Mouse (Mus musculus): ENCODE data around the gene Pdcd1lg2. TPM values are rescaled to one million over a fixed set of nuclear protein-coding genes. Genes with fewer than 3 reads are reported as not detected.

The Pdcd1lg2 gene
- polyA plus RNA-seq, 1 experiment from 2014 or later: not detected

- 3% methylated on average over 26 of the region's 26 CpGs for WGBS
- no peaks in the 10 kb centered on the region for H3K36me3 ChIP-seq (replicated peaks; ENCODE audit: control insufficient read depth, insufficient read depth, low read depth, low read length)
- peak within 1 kb of the TSS; percentile 79 for H3K4me2 ChIP-seq (ENCODE audit: low read depth, low read length)
- no peaks in the 10 kb centered on the region for H3K27me3 ChIP-seq (ENCODE audit: control insufficient read depth, insufficient read depth, low read length)
- DNase-seq (ENCODE audit: low spot score) (peak; percentile 66), ATAC-seq (replicated peaks; ENCODE audit: insufficient number of reproducible peaks, low FRiP score, low TSS enrichment, low read depth) (0 out of 2 replicates have a peak, but pooled peaks have one; percentile 62)
- peak within 1 kb of the TSS; percentile 34 for H3K4me3 ChIP-seq (ENCODE audit: low read depth, low read length)
- no peaks in the 10 kb centered on the region for H3K9me3 ChIP-seq (replicated peaks; ENCODE audit: control insufficient read depth, low read length)
- H3K27ac ChIP-seq (replicated peaks; ENCODE audit: low read depth, low read length): no peak within 1 kb of the TSS
- peak within 1 kb of the TSS; percentile 43 for H3K9ac ChIP-seq (replicated peaks; ENCODE audit: low read length)
- no peaks in the 10 kb centered on the region for H3K4me1 ChIP-seq (ENCODE audit: control insufficient read depth, insufficient read depth, low read length)
These were observed 43.6 kb upstream of the Pdcd1lg2 start, which contains the start of the genes Plgrkt and Cd274 for GRCm38 (mm10) chr19:29366969-29367622. Gene Plgrkt, minus strand, starts transcription at chr19:29367390. Gene Cd274, plus strand, starts transcription at chr19:29367455.

GRCm38 (mm10) chr19:29368041-29368440 is 42.7 kb upstream of the Pdcd1lg2 start:
- Histone ChIP-seq H3K36me3 (replicated peaks; ENCODE audit: control insufficient read depth, insufficient read depth, low read depth, low read length) (no peaks in the 10 kb centered on the region), H3K27me3 (ENCODE audit: control insufficient read depth, insufficient read depth, low read length) (no peaks in the 10 kb centered on the region), H3K27ac (replicated peaks; ENCODE audit: low read depth, low read length) (no peak overlapping the region), H3K9ac (replicated peaks; ENCODE audit: low read length) (no peak overlapping the region), H3K9me3 (replicated peaks; ENCODE audit: control insufficient read depth, low read length) (no peaks in the 10 kb centered on the region), H3K4me3 (ENCODE audit: low read depth, low read length) (no peak overlapping the region), H3K4me1 (ENCODE audit: control insufficient read depth, insufficient read depth, low read length) (no peaks in the 10 kb centered on the region), H3K4me2 (ENCODE audit: low read depth, low read length) (no peak overlapping the region)
- ATAC-seq (replicated peaks; ENCODE audit: insufficient number of reproducible peaks, low FRiP score, low TSS enrichment, low read depth) (no peak), DNase-seq (ENCODE audit: low spot score) (no peak)
- 81% methylated on average over 2 of the region's 2 CpGs for WGBS

- H3K27ac ChIP-seq (replicated peaks; ENCODE audit: low read depth, low read length): no peak overlapping the region
- DNase-seq (ENCODE audit: low spot score) (no peak), ATAC-seq (replicated peaks; ENCODE audit: insufficient number of reproducible peaks, low FRiP score, low TSS enrichment, low read depth) (no peak)
- H3K4me3 ChIP-seq (ENCODE audit: low read depth, low read length): no peak overlapping the region
- H3K27me3 ChIP-seq (ENCODE audit: control insufficient read depth, insufficient read depth, low read length): no peaks in the 10 kb centered on the region
- no peaks in the 10 kb centered on the region for H3K9me3 ChIP-seq (replicated peaks; ENCODE audit: control insufficient read depth, low read length)
- H3K4me2 ChIP-seq (ENCODE audit: low read depth, low read length): no peak overlapping the region
- no peaks in the 10 kb centered on the region for H3K4me1 ChIP-seq (ENCODE audit: control insufficient read depth, insufficient read depth, low read length)
- no peak overlapping the region for H3K9ac ChIP-seq (replicated peaks; ENCODE audit: low read length)
- no peaks in the 10 kb centered on the region for H3K36me3 ChIP-seq (replicated peaks; ENCODE audit: control insufficient read depth, insufficient read depth, low read depth, low read length)
- 68% methylated on average over 3 of the region's 3 CpGs for WGBS
These were observed 41.9 kb upstream of the Pdcd1lg2 start for GRCm38 (mm10) chr19:29368671-29369309.

- Histone ChIP-seq H3K4me1 (ENCODE audit: control insufficient read depth, insufficient read depth, low read length) (no peaks in the 10 kb centered on the region), H3K27ac (replicated peaks; ENCODE audit: low read depth, low read length) (no peak overlapping the region), H3K9ac (replicated peaks; ENCODE audit: low read length) (no peak overlapping the region), H3K9me3 (replicated peaks; ENCODE audit: control insufficient read depth, low read length) (no peaks in the 10 kb centered on the region), H3K27me3 (ENCODE audit: control insufficient read depth, insufficient read depth, low read length) (no peaks in the 10 kb centered on the region), H3K36me3 (replicated peaks; ENCODE audit: control insufficient read depth, insufficient read depth, low read depth, low read length) (no peaks in the 10 kb centered on the region), H3K4me3 (ENCODE audit: low read depth, low read length) (no peak overlapping the region), H3K4me2 (ENCODE audit: low read depth, low read length) (no peak overlapping the region)
- DNase-seq (ENCODE audit: low spot score) (no peak), ATAC-seq (replicated peaks; ENCODE audit: insufficient number of reproducible peaks, low FRiP score, low TSS enrichment, low read depth) (no peak)
- 66% methylated on average over 12 of the region's 12 CpGs for WGBS
These were observed 40.6 kb upstream of the Pdcd1lg2 start for GRCm38 (mm10) chr19:29370112-29370511.

GRCm38 (mm10) chr19:29370545-29371283 is 40.0 kb upstream of the Pdcd1lg2 start:
- Histone ChIP-seq H3K4me2 (ENCODE audit: low read depth, low read length) (no peak overlapping the region), H3K36me3 (replicated peaks; ENCODE audit: control insufficient read depth, insufficient read depth, low read depth, low read length) (no peaks in the 10 kb centered on the region), H3K9ac (replicated peaks; ENCODE audit: low read length) (no peak overlapping the region), H3K27me3 (ENCODE audit: control insufficient read depth, insufficient read depth, low read length) (no peaks in the 10 kb centered on the region), H3K27ac (replicated peaks; ENCODE audit: low read depth, low read length) (no peak overlapping the region), H3K9me3 (replicated peaks; ENCODE audit: control insufficient read depth, low read length) (no peaks in the 10 kb centered on the region), H3K4me3 (ENCODE audit: low read depth, low read length) (no peak overlapping the region), H3K4me1 (ENCODE audit: control insufficient read depth, insufficient read depth, low read length) (no peaks in the 10 kb centered on the region)
- WGBS: 90% methylated on average over 7 of the region's 7 CpGs
- DNase-seq (ENCODE audit: low spot score) (no peak), ATAC-seq (replicated peaks; ENCODE audit: insufficient number of reproducible peaks, low FRiP score, low TSS enrichment, low read depth) (no peak)

GRCm38 (mm10) chr19:29371284-29372081 is 39.2 kb upstream of the Pdcd1lg2 start:
- H3K4me3 ChIP-seq (ENCODE audit: low read depth, low read length): no peak overlapping the region
- H3K9ac ChIP-seq (replicated peaks; ENCODE audit: low read length): no peak overlapping the region
- no peaks in the 10 kb centered on the region for H3K4me1 ChIP-seq (ENCODE audit: control insufficient read depth, insufficient read depth, low read length)
- H3K27me3 ChIP-seq (ENCODE audit: control insufficient read depth, insufficient read depth, low read length): no peaks in the 10 kb centered on the region
- H3K27ac ChIP-seq (replicated peaks; ENCODE audit: low read depth, low read length): no peak overlapping the region
- 85% methylated on average over 18 of the region's 18 CpGs for WGBS
- H3K4me2 ChIP-seq (ENCODE audit: low read depth, low read length): no peak overlapping the region
- DNase-seq (ENCODE audit: low spot score): no peak
- H3K9me3 ChIP-seq (replicated peaks; ENCODE audit: control insufficient read depth, low read length): no peaks in the 10 kb centered on the region
- H3K36me3 ChIP-seq (replicated peaks; ENCODE audit: control insufficient read depth, insufficient read depth, low read depth, low read length): no peaks in the 10 kb centered on the region
- no peak for ATAC-seq (replicated peaks; ENCODE audit: insufficient number of reproducible peaks, low FRiP score, low TSS enrichment, low read depth)

GRCm38 (mm10) chr19:29372138-29372537 is 38.6 kb upstream of the Pdcd1lg2 start:
- Histone ChIP-seq H3K27ac (replicated peaks; ENCODE audit: low read depth, low read length) (no peak overlapping the region), H3K27me3 (ENCODE audit: control insufficient read depth, insufficient read depth, low read length) (no peaks in the 10 kb centered on the region), H3K9me3 (replicated peaks; ENCODE audit: control insufficient read depth, low read length) (no peaks in the 10 kb centered on the region), H3K4me1 (ENCODE audit: control insufficient read depth, insufficient read depth, low read length) (no peaks in the 10 kb centered on the region), H3K9ac (replicated peaks; ENCODE audit: low read length) (no peak overlapping the region), H3K4me2 (ENCODE audit: low read depth, low read length) (no peak overlapping the region), H3K4me3 (ENCODE audit: low read depth, low read length) (no peak overlapping the region), H3K36me3 (replicated peaks; ENCODE audit: control insufficient read depth, insufficient read depth, low read depth, low read length) (no peaks in the 10 kb centered on the region)
- 76% methylated on average over 4 of the region's 4 CpGs for WGBS
- ATAC-seq (replicated peaks; ENCODE audit: insufficient number of reproducible peaks, low FRiP score, low TSS enrichment, low read depth): no peak
- DNase-seq (ENCODE audit: low spot score): no peak
